Mouse (Mus musculus) heart, postnatal 0 days (tissue): ENCODE data around the gene 4921511C20Rik. TPM values are rescaled to one million over a fixed set of nuclear protein-coding genes. Genes with fewer than 3 reads are reported as not detected.

Experiments
- ATAC-seq: fragments of 200-750 bp; cut with Nextera tagmentation; 2 replicates; pipeline ENCODE4 v1.8.0; 2017; ENCODE audit warnings: low read depth, moderate number of reproducible peaks, moderate library complexity; ENCODE audit not compliant: insufficient read depth
- DNase-seq: peaks from one replicate; pipeline ENCODE4 v3.0.0-alpha.2; 2016; ENCODE audit warnings: low spot score
- H3K27ac ChIP-seq: fragments of 300-500 bp; sonication (generic); 2 replicates; pipeline ENCODE4 v1.5.1; 2014; ENCODE audit warnings: low read depth, mild to moderate bottlenecking
- H3K27me3 ChIP-seq: fragments of 300-500 bp; sonication (generic); 2 replicates; pipeline ENCODE4 v1.6.1; 2014; ENCODE audit warnings: low read length, mixed read lengths; ENCODE audit not compliant: control insufficient read depth, insufficient read depth
- H3K36me3 ChIP-seq: fragments of 300-500 bp; sonication (generic); replicated peaks from 2 replicates; pipeline ENCODE4 v1.6.1; 2014; ENCODE audit warnings: low read length, mixed read lengths; ENCODE audit not compliant: control insufficient read depth, insufficient read depth
- H3K4me1 ChIP-seq: fragments of 300-500 bp; sonication (generic); 2 replicates; pipeline ENCODE4 v1.6.1; 2014; ENCODE audit warnings: antibody characterized with exemption; ENCODE audit not compliant: control insufficient read depth, insufficient read depth
- H3K4me2 ChIP-seq: fragments of 300-500 bp; sonication (generic); 2 replicates; pipeline ENCODE4 v1.6.1; 2014; ENCODE audit warnings: low read depth, mild to moderate bottlenecking, low read length, moderate library complexity
- H3K4me3 ChIP-seq: fragments of 300-500 bp; sonication (generic); 2 replicates; pipeline ENCODE4 v1.5.1; 2014; ENCODE audit warnings: low read depth, low read length
- H3K9ac ChIP-seq: fragments of 300-500 bp; sonication (generic); replicated peaks from 2 replicates; pipeline ENCODE4 v1.6.1; 2014; ENCODE audit warnings: low read depth, low read length, mixed read lengths
- H3K9me3 ChIP-seq: fragments of 300-500 bp; sonication (generic); replicated peaks from 2 replicates; pipeline ENCODE4 v1.6.1; 2016; ENCODE audit warnings: low read length; ENCODE audit not compliant: control insufficient read depth
- CTCF ChIP-seq: IDR thresholded peaks from 2 replicates; pipeline ENCODE4 v1.5.1; 2016; ENCODE audit warnings: antibody characterized with exemption, control low read depth, low read depth
- EP300 ChIP-seq: IDR thresholded peaks from 2 replicates; pipeline ENCODE4 v1.6.1; 2016; ENCODE audit warnings: antibody characterized with exemption, low read depth
- WGBS: fragments of 180-500 bp; shearing (Covaris S2); extraction: QIAGEN DNeasy Blood & Tissue Kit; methylation state at CpG from one replicate; pipeline ENCODE4 v1.1.7; 2014; 5-methylcytosine and 5-hydroxymethylcytosine counted together
- polyA plus RNA-seq: library from polyadenylated mRNA; unstranded; fragments of >200 nt; fragmentation: Nextera tagmentation; extraction: Ambion mirVana; gene quantifications from 2 replicates; pipeline ENCODE4 v1.2.1, GENCODE M21; 2015
- total RNA-seq: library from RNA; depleted of rRNA; stranded (reverse); fragments of >200 nt; gene quantifications from 2 replicates; pipeline ENCODE4 v1.2.3, GENCODE M21; 2014; ENCODE audit warnings: low replicate concordance; rRNA removed

4921511C20Rik gene
- total RNA-seq, result not detected in 2 replicates
- polyA plus RNA-seq, result not detected in 2 replicates

DNA sequence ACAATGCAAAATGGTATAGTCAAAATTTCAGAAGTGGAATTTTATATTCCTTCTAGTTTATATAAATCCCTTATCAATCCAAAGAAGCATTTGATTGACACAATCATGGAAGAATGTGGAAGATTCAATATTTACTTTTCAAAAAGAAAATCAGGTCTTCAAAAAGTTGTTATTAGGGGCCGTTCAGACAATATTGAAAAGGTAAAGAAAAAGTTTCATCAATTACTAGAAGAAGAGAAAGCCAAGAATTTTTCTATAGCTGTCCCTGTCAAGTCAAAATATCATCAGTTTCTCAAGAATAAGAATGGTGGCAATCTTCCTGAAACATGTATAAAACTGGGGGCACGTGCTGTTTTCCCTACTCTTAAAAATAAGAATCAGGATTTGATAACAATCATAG is at the start of gene 4921511C20Rik:
4921511C20Rik (plus strand) TSS at position 301 of the 400 bp plus-strand sequence.
- TF ChIP-seq EP300 (no peak), CTCF (no peak)
- no peaks in the 10 kb centered on the region for H3K9me3 ChIP-seq
- H3K4me2 ChIP-seq, result no peak within 1 kb of the TSS
- no peak within 1 kb of the TSS for H3K27ac ChIP-seq
- no peaks in the 10 kb centered on the region for H3K27me3 ChIP-seq
- WGBS, result 55% methylated on average over 2 of the region's 2 CpGs
- ATAC-seq (no peak), DNase-seq (no peak)
- no peaks in the 10 kb centered on the region for H3K4me1 ChIP-seq
- H3K4me3 ChIP-seq, result no peak within 1 kb of the TSS
- no peak within 1 kb of the TSS for H3K9ac ChIP-seq
- no peaks in the 10 kb centered on the region for H3K36me3 ChIP-seq
